Mouse (Mus musculus): Measurements from ENCODE around the gene Dctpp1.
A peak's percentile ranks its signal among the peaks of the same experiment; 100 is the strongest.

Dctpp1 gene

GRCm38 (mm10) chr7:127210266-127210665, 50.2 kb downstream of the Dctpp1 start:
- DNase-seq (ENCODE audit: low spot score in 2 of 2), result no peak

- no peak for DNase-seq (ENCODE audit: low spot score in 2 of 2)
Observed at GRCm38 (mm10) chr7:127209851-127210250, 50.7 kb downstream of the Dctpp1 start.

GRCm38 (mm10) chr7:127208553-127209438, 51.7 kb downstream of the Dctpp1 start, which contains the start of gene Mylpf:
Gene Mylpf (plus strand): TSS chr7:127208890.
- DNase-seq (ENCODE audit: low spot score in 2 of 2), result peak; percentile 87 to 95

GRCm38 (mm10) chr7:127208295-127208552, 52.3 kb downstream of the Dctpp1 start, which contains the start of gene Tbc1d10b:
Gene Tbc1d10b (minus strand): TSS chr7:127208468.
- no peak for DNase-seq (ENCODE audit: low spot score in 2 of 2)

GRCm38 (mm10) chr7:127207374-127208294, 52.9 kb downstream of the Dctpp1 start:
- peak in 1 of 2 experiments; percentile 37 for DNase-seq (ENCODE audit: low spot score in 2 of 2)

Measured in frontal cortex, postnatal 14 days (tissue).